Mouse (Mus musculus) midbrain, postnatal 0 days (tissue): ENCODE results near the gene 1600002K03Rik. TPM values are rescaled to one million over a fixed set of nuclear protein-coding genes. Genes with fewer than 3 reads are reported as not detected.
"Not testable (repeated sequence)": the region's sequence is repeated elsewhere in the genome, so short reads cannot be mapped to it uniquely, and the experiment has no call there.

Source experiments
- ATAC-seq: fragments of 200-750 bp; cut with Nextera tagmentation; 2 replicates; pipeline ENCODE4 v1.8.0; 2017; ENCODE audit warnings: moderate number of reproducible peaks, mild to moderate bottlenecking, moderate TSS enrichment, moderate library complexity; ENCODE audit not compliant: low FRiP score
- DNase-seq: peaks from one replicate; pipeline ENCODE4 v3.0.0-alpha.2; 2015; ENCODE audit warnings: low spot score
- H3K27ac ChIP-seq: fragments of 300-500 bp; sonication (generic); 2 replicates; pipeline ENCODE4 v1.5.1; 2014; ENCODE audit warnings: low read depth, mild to moderate bottlenecking, low read length, mixed read lengths
- H3K27me3 ChIP-seq: fragments of 300-500 bp; sonication (generic); 2 replicates; pipeline ENCODE4 v1.6.1; 2014; ENCODE audit warnings: low read length, control low read depth, mixed read lengths; ENCODE audit not compliant: insufficient read depth
- H3K36me3 ChIP-seq: fragments of 300-500 bp; sonication (generic); 2 replicates; pipeline ENCODE4 v1.6.1; 2014; ENCODE audit warnings: low read length, control low read depth, mixed read lengths; ENCODE audit not compliant: insufficient read depth
- H3K4me1 ChIP-seq: fragments of 300-500 bp; sonication (generic); 2 replicates; pipeline ENCODE4 v1.6.1; 2014; ENCODE audit warnings: mild to moderate bottlenecking, control low read depth, antibody characterized with exemption, low read length, mixed read lengths; ENCODE audit not compliant: insufficient read depth
- H3K4me2 ChIP-seq: fragments of 300-500 bp; sonication (generic); 2 replicates; pipeline ENCODE4 v1.6.1; 2014; ENCODE audit warnings: low read depth, mild to moderate bottlenecking, low read length, mixed read lengths; ENCODE audit not compliant: poor library complexity, severe bottlenecking
- H3K4me3 ChIP-seq: fragments of 300-500 bp; sonication (generic); 2 replicates; pipeline ENCODE4 v1.5.1; 2014; ENCODE audit warnings: low read depth, mild to moderate bottlenecking, low read length, moderate library complexity
- H3K9ac ChIP-seq: fragments of 300-500 bp; sonication (generic); replicated peaks from 2 replicates; pipeline ENCODE4 v1.6.1; 2014; ENCODE audit warnings: mild to moderate bottlenecking, low read length, moderate library complexity, mixed read lengths; ENCODE audit not compliant: poor library complexity, severe bottlenecking
- H3K9me3 ChIP-seq: fragments of 300-500 bp; sonication (generic); 2 replicates; pipeline ENCODE4 v1.6.1; 2016; ENCODE audit warnings: low read length, control low read depth
- CTCF ChIP-seq: IDR thresholded peaks from 2 replicates; pipeline ENCODE4 v1.5.1; 2016; ENCODE audit warnings: antibody characterized with exemption, mild to moderate bottlenecking
- WGBS: fragments of 180-500 bp; shearing (Covaris S2); extraction: QIAGEN DNeasy Blood & Tissue Kit; methylation state at CpG from one replicate; pipeline ENCODE4 v1.1.7; 2014; 5-methylcytosine and 5-hydroxymethylcytosine counted together
- polyA plus RNA-seq: library from polyadenylated mRNA; unstranded; fragments of >200 nt; fragmentation: Nextera tagmentation; extraction: Ambion mirVana; gene quantifications from 2 replicates; pipeline ENCODE4 v1.2.1, GENCODE M21; 2015
- total RNA-seq: library from RNA; depleted of rRNA; stranded (reverse); fragments of >200 nt; gene quantifications from 2 replicates; pipeline ENCODE4 v1.2.3, GENCODE M21; 2014

The 1600002K03Rik gene
- total and polyA plus RNA-seq, 2 experiments from 2014 or later, result 2.8 to 4.1 TPM

DNA sequence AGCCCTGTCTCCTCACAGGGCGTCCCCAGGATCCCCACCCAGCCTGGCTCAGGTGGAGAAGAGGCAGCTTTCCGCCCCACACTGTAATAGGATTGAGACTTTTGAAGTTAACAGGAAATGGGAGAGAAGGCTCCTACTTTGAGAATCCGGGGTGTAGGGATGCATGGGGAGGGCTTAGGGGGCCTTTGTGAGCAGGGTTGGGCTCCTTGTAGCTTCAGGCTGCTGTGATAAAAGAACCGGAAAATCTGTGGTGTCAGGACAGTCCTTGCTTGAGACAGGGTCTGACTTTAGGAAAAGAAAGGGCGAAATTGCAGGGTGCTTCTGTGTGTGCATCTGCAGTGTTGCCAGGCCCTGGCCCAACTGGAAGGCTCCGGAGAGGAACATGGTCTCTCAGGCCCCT lies 27.7 kb downstream of the 1600002K03Rik start:
- ATAC-seq (no peak), DNase-seq (no peak)
- no peak overlapping the region for H3K4me3 ChIP-seq

GRCm38 (mm10) chr10:80204055-80204454 lies 31.3 kb downstream of the 1600002K03Rik start:
- H3K27ac ChIP-seq, result no peak overlapping the region
- H3K4me1 ChIP-seq, result peaks cover 4% of the 10 kb centered on the region
- no peaks in the 10 kb centered on the region for H3K27me3 ChIP-seq
- no peak overlapping the region for H3K4me3 ChIP-seq
- H3K36me3 ChIP-seq, result no peaks in the 10 kb centered on the region
- no peak overlapping the region for H3K4me2 ChIP-seq
- no peak overlapping the region for H3K9ac ChIP-seq
- no peak for ATAC-seq
- TF ChIP-seq CTCF, result no peak
- no peaks in the 10 kb centered on the region for H3K9me3 ChIP-seq
- WGBS, result 8% methylated on average over 7 of the region's 7 CpGs
- no peak for DNase-seq

More for the DNA sequence above, 27.7 kb downstream of the 1600002K03Rik start:
- 37% methylated on average over 6 of the region's 6 CpGs for WGBS
- Histone ChIP-seq H3K9ac (no peak overlapping the region), H3K27me3 (no peaks in the 10 kb centered on the region), H3K9me3 (no peaks in the 10 kb centered on the region), H3K4me2 (no peak overlapping the region), H3K4me1 (no peaks in the 10 kb centered on the region), H3K27ac (no peak overlapping the region), H3K36me3 (no peaks in the 10 kb centered on the region)
- TF ChIP-seq CTCF, result no peak

- Histone ChIP-seq H3K27me3 (no peaks in the 10 kb centered on the region), H3K9me3 (no peaks in the 10 kb centered on the region), H3K4me2 (no peak overlapping the region), H3K36me3 (no peaks in the 10 kb centered on the region), H3K4me3 (no peak overlapping the region), H3K4me1 (peaks cover 8% of the 10 kb centered on the region), H3K9ac (no peak overlapping the region), H3K27ac (no peak overlapping the region)
- WGBS, result 54% methylated on average over 1 of the region's 1 CpGs
- no peak for TF ChIP-seq CTCF
- DNase-seq, result no peak
- ATAC-seq, result no peak
These were observed 34.5 kb downstream of the 1600002K03Rik start for GRCm38 (mm10) chr10:80207201-80207600.

DNA sequence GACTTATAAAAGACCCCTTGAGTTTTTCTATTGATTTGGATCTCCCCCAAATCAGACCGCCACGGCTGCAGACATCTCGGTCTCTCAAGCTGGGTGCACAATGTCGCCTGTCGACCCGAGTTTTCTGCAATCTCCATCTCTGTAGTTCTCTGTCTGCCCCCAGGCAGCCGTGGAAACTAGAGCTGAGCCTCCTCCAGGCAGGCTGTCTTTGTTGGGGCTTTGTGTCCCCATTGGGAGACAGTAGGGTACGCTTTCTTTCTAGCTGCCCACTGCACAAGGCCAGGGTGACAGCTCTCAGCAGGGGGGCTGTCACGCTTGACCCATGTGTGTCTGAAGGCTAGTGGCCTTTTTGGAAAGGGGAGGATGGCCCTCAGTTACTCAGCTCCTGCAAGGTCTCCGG lies 34.9 kb downstream of the 1600002K03Rik start:
- Histone ChIP-seq H3K27me3 (no peaks in the 10 kb centered on the region), H3K9ac (no peak overlapping the region), H3K4me3 (no peak overlapping the region), H3K9me3 (no peaks in the 10 kb centered on the region), H3K27ac (no peak overlapping the region), H3K4me2 (no peak overlapping the region), H3K36me3 (no peaks in the 10 kb centered on the region), H3K4me1 (peaks cover 8% of the 10 kb centered on the region)
- no peak for ATAC-seq
- 34% methylated on average over 10 of the region's 10 CpGs for WGBS
- TF ChIP-seq CTCF, result no peak
- DNase-seq, result peak; percentile 5

DNA sequence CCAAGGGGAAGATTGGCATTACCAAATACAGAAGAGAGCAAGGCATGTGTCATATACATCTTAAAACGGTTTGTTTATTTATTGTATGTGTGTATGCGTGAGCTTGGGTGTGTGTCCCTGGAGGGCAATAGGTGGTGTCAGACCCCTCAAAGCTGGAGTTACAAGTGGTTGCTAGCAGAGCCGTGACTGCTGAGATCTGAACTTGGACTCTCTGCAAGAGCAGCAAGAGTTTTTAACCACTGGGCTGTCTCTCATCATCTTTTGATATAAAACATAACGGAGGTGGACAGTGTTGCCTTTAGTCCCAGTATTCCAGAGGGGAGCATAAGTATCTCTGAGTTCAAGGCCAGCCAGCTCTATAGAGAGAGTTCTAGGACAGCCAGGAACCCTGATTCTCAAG lies 35.5 kb downstream of the 1600002K03Rik start:
- no peak overlapping the region for H3K4me3 ChIP-seq
- H3K9ac ChIP-seq, result no peak overlapping the region
- H3K9me3 ChIP-seq, result no peaks in the 10 kb centered on the region
- no peak for TF ChIP-seq CTCF
- no peaks in the 10 kb centered on the region for H3K36me3 ChIP-seq
- no peak overlapping the region for H3K4me2 ChIP-seq
- H3K4me1 ChIP-seq, result peaks cover 8% of the 10 kb centered on the region
- DNase-seq (no peak), ATAC-seq (no peak)
- no peak overlapping the region for H3K27ac ChIP-seq
- no peaks in the 10 kb centered on the region for H3K27me3 ChIP-seq
- WGBS, result 43% methylated on average over 4 of the region's 4 CpGs

GRCm38 (mm10) chr10:80208841-80209371 lies 36.2 kb downstream of the 1600002K03Rik start:
- ATAC-seq, result peak; percentile 32; the same call in 1 of the 2 replicates
- TF ChIP-seq CTCF, result no peak
- Histone ChIP-seq H3K4me2 (peak overlapping the region; percentile 20; the same call in 1 of the 2 replicates), H3K27me3 (no peaks in the 10 kb centered on the region), H3K9me3 (no peaks in the 10 kb centered on the region), H3K36me3 (no peaks in the 10 kb centered on the region), H3K4me1 (peaks cover 8% of the 10 kb centered on the region), H3K9ac (peak overlapping the region; percentile 44; the same call in 1 of the 2 replicates), H3K4me3 (no peak overlapping the region), H3K27ac (peak overlapping the region; percentile 72)
- 5% methylated on average over 24 of the region's 24 CpGs for WGBS
- peak; percentile 66 for DNase-seq

DNA sequence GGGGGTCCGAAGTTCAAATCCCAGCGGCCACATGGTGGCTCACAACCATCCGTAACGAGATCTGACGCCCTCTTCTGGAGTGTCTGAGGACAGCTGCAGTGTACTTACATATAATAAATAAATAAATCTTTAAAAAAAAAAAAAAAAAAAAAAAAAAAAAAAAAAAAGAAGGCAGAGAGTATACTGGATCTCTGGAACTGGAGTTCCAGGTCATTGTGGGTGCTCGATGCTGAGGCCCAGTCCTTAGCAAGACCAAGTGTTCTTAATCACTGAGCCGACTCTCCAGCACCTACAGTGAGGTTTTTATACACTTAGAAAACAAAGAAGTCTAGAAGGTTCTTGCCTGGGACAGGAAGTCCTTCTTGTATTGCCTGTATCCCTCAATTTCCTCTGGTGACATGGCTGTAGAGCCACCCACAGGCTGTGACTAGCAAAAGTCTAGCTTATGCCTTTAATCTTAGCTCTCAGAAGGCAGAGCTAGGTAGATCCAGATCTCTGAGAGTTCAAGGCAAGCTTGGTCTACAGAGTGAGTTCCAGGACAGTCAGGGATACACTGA lies 38.9 kb downstream of the 1600002K03Rik start:
- not testable (repeated sequence) for DNase-seq, ATAC-seq, H3K4me1 ChIP-seq, H3K36me3 ChIP-seq, H3K9me3 ChIP-seq, H3K27me3 ChIP-seq, H3K4me3 ChIP-seq, H3K27ac ChIP-seq, H3K4me2 ChIP-seq, H3K9ac ChIP-seq
- WGBS, result 78% methylated on average over 7 of the region's 7 CpGs
